In the genomic region with DNA sequence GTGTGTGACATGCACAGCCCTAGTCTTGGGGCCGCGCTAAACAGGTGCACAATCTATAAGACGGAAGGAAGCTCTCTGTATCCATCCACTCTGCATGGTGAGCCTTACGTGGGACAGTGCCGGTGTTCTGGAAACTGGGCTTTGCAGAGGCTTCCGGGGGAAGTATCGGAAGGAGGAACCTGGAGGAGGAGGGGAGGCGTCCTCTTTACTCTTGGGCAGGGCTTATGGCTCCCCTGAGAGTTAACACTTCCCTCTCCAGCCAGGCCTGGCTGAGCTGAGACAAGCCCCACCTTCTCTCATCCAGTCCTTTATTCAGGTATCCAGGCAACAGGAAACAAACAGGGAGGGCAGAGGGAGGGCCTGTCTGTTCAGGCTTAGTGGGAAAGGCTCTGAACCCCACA, we compare ENCODE assay signal across 8 mouse cellular contexts. TPM values are rescaled to one million over a fixed set of nuclear protein-coding genes. Genes with fewer than 3 reads are reported as not detected.
DNase-seq lines count a peak whose midpoint lies in the region; ATAC-seq and TF ChIP-seq lines count a peak whose summit lies in the region.

No protein-coding gene starts in this region.

- H3K4me2 ChIP-seq in forebrain, postnatal 0 days (ENCODE audit: low read depth), result peak overlapping the region; percentile 65
- H3K4me2 ChIP-seq in hindbrain, postnatal 0 days (ENCODE audit: low read depth, low read length), result peak overlapping the region; percentile 66
- H3K4me2 ChIP-seq in limb, embryonic 12.5 days, result peak overlapping the region; percentile 58
- peak overlapping the region; percentile 69 for H3K4me2 ChIP-seq in midbrain, embryonic 11.5 days

- H3K9me3 ChIP-seq in E14TG2a.4 (ENCODE audit: low read length), result peaks cover 7% of the 10 kb centered on the region; the same call in 1 of the 2 replicates
- H3K9me3 ChIP-seq in forebrain, postnatal 0 days (ENCODE audit: low read length), result no peaks in the 10 kb centered on the region
- H3K9me3 ChIP-seq in hindbrain, postnatal 0 days (ENCODE audit: low read length), result no peaks in the 10 kb centered on the region
- H3K9me3 ChIP-seq in limb, embryonic 12.5 days, result no peaks in the 10 kb centered on the region
- H3K9me3 ChIP-seq in midbrain, embryonic 11.5 days (ENCODE audit: control insufficient read depth, low read length), result no peaks in the 10 kb centered on the region

- ATAC-seq in forebrain, postnatal 0 days, result peak; percentile 94
- peak; percentile 90 for ATAC-seq in hindbrain, postnatal 0 days
- peak; percentile 49 for ATAC-seq in limb, embryonic 12.5 days (ENCODE audit: insufficient number of reproducible peaks, insufficient read depth, low FRiP score, low TSS enrichment, low read depth)
- ATAC-seq in midbrain, embryonic 11.5 days (ENCODE audit: low FRiP score), result peak; percentile 91

- TF ChIP-seq CTCF in E14TG2a.4 (conservative IDR thresholded peaks at IDR 0.05; ENCODE audit: low read length), result no peak
- TF ChIP-seq CTCF in forebrain, postnatal 0 days (IDR thresholded peaks at IDR 0.05; ENCODE audit: low read depth), result no peak
- TF ChIP-seq CTCF in hindbrain, postnatal 0 days (IDR thresholded peaks at IDR 0.05; ENCODE audit: low read depth), result no peak
- no peak for TF ChIP-seq CTCF in small intestine, adult 2 months (IDR thresholded peaks at IDR 0.05; ENCODE audit: extremely low read depth, insufficient read length, insufficient replicate concordance, low read depth, low read length)

- 2% methylated on average over 8 of the region's 8 CpGs for WGBS in forebrain, postnatal 0 days
- WGBS in hindbrain, postnatal 0 days, result 0% methylated on average over 8 of the region's 8 CpGs
- 2% methylated on average over 8 of the region's 8 CpGs for WGBS in limb, embryonic 12.5 days
- 0% methylated on average over 8 of the region's 8 CpGs for WGBS in midbrain, embryonic 11.5 days
- under 1% methylated on average over 8 of the region's 8 CpGs for WGBS in small intestine, adult 2 months

- H3K4me1 ChIP-seq in E14TG2a.4 (replicated peaks; ENCODE audit: low read depth, low read length), result peaks cover 28% of the 10 kb centered on the region
- peaks cover 9% of the 10 kb centered on the region; the same call in 1 of the 2 replicates for H3K4me1 ChIP-seq in forebrain, postnatal 0 days (ENCODE audit: insufficient read depth)
- H3K4me1 ChIP-seq in hindbrain, postnatal 0 days (ENCODE audit: insufficient read depth, low read length), result peaks cover 9% of the 10 kb centered on the region; the same call in 1 of the 2 replicates
- H3K4me1 ChIP-seq in limb, embryonic 12.5 days (replicated peaks), result peaks cover 35% of the 10 kb centered on the region
- peaks cover 19% of the 10 kb centered on the region for H3K4me1 ChIP-seq in midbrain, embryonic 11.5 days (ENCODE audit: control insufficient read depth, insufficient read depth, low read length)
- H3K4me1 ChIP-seq in small intestine, adult 2 months (ENCODE audit: control insufficient read depth, insufficient read depth, insufficient read length, low read length), result peaks cover 12% of the 10 kb centered on the region

- intact Hi-C loops in gastrocnemius, postnatal 14 days (cut with DNase I; ENCODE audit: low total_unique reads), result no loop called here

- peak; percentile 72 for DNase-seq in ZHBTc4 (ENCODE audit: low read depth, low spot score)
- DNase-seq in forebrain, postnatal 0 days, result peak; percentile 69
- peak; percentile 75 for DNase-seq in hindbrain, postnatal 0 days (ENCODE audit: low spot score)
- peak; percentile 96 for DNase-seq in midbrain, embryonic 11.5 days (ENCODE audit: low spot score, missing footprints)
- DNase-seq in gastrocnemius, postnatal 14 days, result no peak

- H3K9ac ChIP-seq in forebrain, postnatal 0 days, result peak overlapping the region; percentile 51
- peak overlapping the region; percentile 44; the same call in 1 of the 2 replicates for H3K9ac ChIP-seq in hindbrain, postnatal 0 days (replicated peaks; ENCODE audit: low read length)
- H3K9ac ChIP-seq in limb, embryonic 12.5 days (replicated peaks), result no peak overlapping the region; the same call in 1 of the 2 replicates
- peak overlapping the region; percentile 64 for H3K9ac ChIP-seq in midbrain, embryonic 11.5 days (ENCODE audit: low read length)

- peak overlapping the region; percentile 78 for H3K4me3 ChIP-seq in E14TG2a.4 (replicated peaks; ENCODE audit: low read length)
- peak overlapping the region; percentile 40 for H3K4me3 ChIP-seq in forebrain, postnatal 0 days (ENCODE audit: low read depth, low read length)
- peak overlapping the region; percentile 36 for H3K4me3 ChIP-seq in hindbrain, postnatal 0 days (ENCODE audit: low read length)
- H3K4me3 ChIP-seq in limb, embryonic 12.5 days (replicated peaks), result peak overlapping the region; percentile 27
- H3K4me3 ChIP-seq in midbrain, embryonic 11.5 days (ENCODE audit: low read depth, low read length), result peak overlapping the region; percentile 36
- H3K4me3 ChIP-seq in small intestine, adult 2 months (ENCODE audit: low read depth, low read length), result peak overlapping the region; percentile 85

- 0 out of 2 replicates have a peak overlapping the region, but pooled peaks have one; percentile 35 for H3K27ac ChIP-seq in forebrain, postnatal 0 days (ENCODE audit: low read depth, low read length)
- H3K27ac ChIP-seq in hindbrain, postnatal 0 days, result peak overlapping the region; percentile 56; the same call in 1 of the 2 replicates
- H3K27ac ChIP-seq in limb, embryonic 12.5 days, result no peak overlapping the region
- H3K27ac ChIP-seq in midbrain, embryonic 11.5 days (ENCODE audit: low read depth, low read length), result no peak overlapping the region
- H3K27ac ChIP-seq in small intestine, adult 2 months (ENCODE audit: insufficient read depth, low read depth, low read length), result peak overlapping the region; percentile 3; the same call in 1 of the 2 replicates

- peaks cover 74% of the 10 kb centered on the region for H3K27me3 ChIP-seq in E14TG2a.4 (ENCODE audit: insufficient read depth, low read length)
- no peaks in the 10 kb centered on the region for H3K27me3 ChIP-seq in forebrain, postnatal 0 days (ENCODE audit: insufficient read depth, low read length)
- no peaks in the 10 kb centered on the region for H3K27me3 ChIP-seq in hindbrain, postnatal 0 days (ENCODE audit: insufficient read depth, low read length)
- H3K27me3 ChIP-seq in limb, embryonic 12.5 days, result peaks cover 20% of the 10 kb centered on the region
- H3K27me3 ChIP-seq in midbrain, embryonic 11.5 days (ENCODE audit: control insufficient read depth, insufficient read depth, low read length), result peaks cover 3% of the 10 kb centered on the region; the same call in 1 of the 2 replicates
- H3K27me3 ChIP-seq in small intestine, adult 2 months (ENCODE audit: control insufficient read depth, insufficient read depth, low read length), result no peaks in the 10 kb centered on the region

- TF ChIP-seq POLR2A in small intestine, adult 2 months (IDR thresholded peaks at IDR 0.05; ENCODE audit: low read depth, low read length), result peak; percentile 53; the same call in 1 of the 2 replicates

- no peaks in the 10 kb centered on the region for H3K36me3 ChIP-seq in E14TG2a.4 (ENCODE audit: insufficient read depth, low read length)
- no peaks in the 10 kb centered on the region for H3K36me3 ChIP-seq in forebrain, postnatal 0 days (ENCODE audit: insufficient read depth)
- no peaks in the 10 kb centered on the region for H3K36me3 ChIP-seq in hindbrain, postnatal 0 days (ENCODE audit: insufficient read depth, low read length)
- H3K36me3 ChIP-seq in limb, embryonic 12.5 days, result no peaks in the 10 kb centered on the region
- no peaks in the 10 kb centered on the region for H3K36me3 ChIP-seq in midbrain, embryonic 11.5 days (ENCODE audit: control insufficient read depth, insufficient read depth, low read length)
- no peaks in the 10 kb centered on the region for H3K36me3 ChIP-seq in small intestine, adult 2 months (ENCODE audit: control insufficient read depth, insufficient read depth, low read length)

RNA-seq across cellular contexts. Expression of a gene that starts 5.2 kb away (rescaled TPM):
- 0.71 and 1.0 TPM in 2 replicates for total RNA-seq in forebrain, postnatal 0 days (2014; rRNA removed)
- polyA plus RNA-seq in forebrain, postnatal 0 days (2015; fragmentation: Nextera tagmentation; extraction: Ambion mirVana), result 0.45 and 0.67 TPM in 2 replicates
- total RNA-seq in hindbrain, postnatal 0 days (2014; rRNA removed), result 1.9 and 2.9 TPM in 2 replicates
- 1.9 and 2.0 TPM in 2 replicates for polyA plus RNA-seq in hindbrain, postnatal 0 days (2015; fragmentation: Nextera tagmentation; extraction: Ambion mirVana)
- polyA plus RNA-seq in limb, embryonic 12.5 days (2016; fragmentation: Nextera tagmentation; extraction: Ambion mirVana), result 0.18 TPM in 1 of 2 replicates, not detected in the other
- 0.08 and 0.11 TPM in 2 replicates for polyA plus RNA-seq in midbrain, embryonic 11.5 days (2014; fragmentation: Nextera tagmentation; extraction: Ambion mirVana)
- 0.35 and 1.0 TPM in 2 replicates for polyA plus RNA-seq in small intestine, adult 2 months (2012; rRNA removed)
- total RNA-seq in gastrocnemius, postnatal 14 days (2021), result not detected

RNA-seq across cellular contexts. Expression of a gene that starts 29.9 kb away (rescaled TPM):
- total RNA-seq in forebrain, postnatal 0 days (2014; rRNA removed), result 3.0 and 5.1 TPM in 2 replicates
- 3.9 and 5.5 TPM in 2 replicates for polyA plus RNA-seq in forebrain, postnatal 0 days (2015; fragmentation: Nextera tagmentation; extraction: Ambion mirVana)
- total RNA-seq in hindbrain, postnatal 0 days (2014; rRNA removed), result 1.0 and 1.2 TPM in 2 replicates
- 3.7 and 4.5 TPM in 2 replicates for polyA plus RNA-seq in hindbrain, postnatal 0 days (2015; fragmentation: Nextera tagmentation; extraction: Ambion mirVana)
- polyA plus RNA-seq in limb, embryonic 12.5 days (2016; fragmentation: Nextera tagmentation; extraction: Ambion mirVana), result 1.1 and 1.2 TPM in 2 replicates
- polyA plus RNA-seq in midbrain, embryonic 11.5 days (2014; fragmentation: Nextera tagmentation; extraction: Ambion mirVana), result 1.0 and 1.1 TPM in 2 replicates
- polyA plus RNA-seq in small intestine, adult 2 months (2012; rRNA removed), result 0.29 and 1.3 TPM in 2 replicates
- under 1 TPM; 0.40 to 0.45 TPM for total RNA-seq in gastrocnemius, postnatal 14 days (2021)

RNA-seq across cellular contexts. Expression of a gene that starts 39.8 kb away (rescaled TPM):
- not detected in 2 replicates for total RNA-seq in forebrain, postnatal 0 days (2014; rRNA removed)
- 0.08 TPM in 1 of 2 replicates, not detected in the other for polyA plus RNA-seq in forebrain, postnatal 0 days (2015; fragmentation: Nextera tagmentation; extraction: Ambion mirVana)
- total RNA-seq in hindbrain, postnatal 0 days (2014; rRNA removed), result 0.11 TPM in 1 of 2 replicates, not detected in the other
- 0.14 TPM in 1 of 2 replicates, not detected in the other for polyA plus RNA-seq in hindbrain, postnatal 0 days (2015; fragmentation: Nextera tagmentation; extraction: Ambion mirVana)
- polyA plus RNA-seq in limb, embryonic 12.5 days (2016; fragmentation: Nextera tagmentation; extraction: Ambion mirVana), result 0.17 TPM in 1 of 2 replicates, not detected in the other
- polyA plus RNA-seq in midbrain, embryonic 11.5 days (2014; fragmentation: Nextera tagmentation; extraction: Ambion mirVana), result not detected in 2 replicates
- 3.1 and 4.4 TPM in 2 replicates for polyA plus RNA-seq in small intestine, adult 2 months (2012; rRNA removed)
- not detected for total RNA-seq in gastrocnemius, postnatal 14 days (2021)

RNA-seq across cellular contexts. Expression of a gene that starts 50.7 kb away (rescaled TPM):
- total RNA-seq in forebrain, postnatal 0 days (2014; rRNA removed), result 31.5 and 33.8 TPM in 2 replicates
- 42.8 and 48.5 TPM in 2 replicates for polyA plus RNA-seq in forebrain, postnatal 0 days (2015; fragmentation: Nextera tagmentation; extraction: Ambion mirVana)
- total RNA-seq in hindbrain, postnatal 0 days (2014; rRNA removed), result 45.1 and 70.2 TPM in 2 replicates
- 59.2 and 61.6 TPM in 2 replicates for polyA plus RNA-seq in hindbrain, postnatal 0 days (2015; fragmentation: Nextera tagmentation; extraction: Ambion mirVana)
- polyA plus RNA-seq in limb, embryonic 12.5 days (2016; fragmentation: Nextera tagmentation; extraction: Ambion mirVana), result 66.4 and 74.9 TPM in 2 replicates
- polyA plus RNA-seq in midbrain, embryonic 11.5 days (2014; fragmentation: Nextera tagmentation; extraction: Ambion mirVana), result 36.3 and 39.1 TPM in 2 replicates
- polyA plus RNA-seq in small intestine, adult 2 months (2012; rRNA removed), result 149 and 284 TPM in 2 replicates
- 10 to 100 TPM; 60.4 to 61.2 TPM for total RNA-seq in gastrocnemius, postnatal 14 days (2021)

RNA-seq across cellular contexts. Expression of a gene that starts 51.8 kb away (rescaled TPM):
- not detected in 2 replicates for total RNA-seq in forebrain, postnatal 0 days (2014; rRNA removed)
- 0.18 TPM in 1 of 2 replicates, not detected in the other for polyA plus RNA-seq in forebrain, postnatal 0 days (2015; fragmentation: Nextera tagmentation; extraction: Ambion mirVana)
- 0.18 TPM in 1 of 2 replicates, not detected in the other for total RNA-seq in hindbrain, postnatal 0 days (2014; rRNA removed)
- polyA plus RNA-seq in hindbrain, postnatal 0 days (2015; fragmentation: Nextera tagmentation; extraction: Ambion mirVana), result not detected in 2 replicates
- polyA plus RNA-seq in limb, embryonic 12.5 days (2016; fragmentation: Nextera tagmentation; extraction: Ambion mirVana), result 0.64 and 1.2 TPM in 2 replicates
- polyA plus RNA-seq in midbrain, embryonic 11.5 days (2014; fragmentation: Nextera tagmentation; extraction: Ambion mirVana), result 0.12 and 0.20 TPM in 2 replicates
- not detected in 2 replicates for polyA plus RNA-seq in small intestine, adult 2 months (2012; rRNA removed)
- not detected for total RNA-seq in gastrocnemius, postnatal 14 days (2021)

Comparison
In these comparisons a context has a peak if more than half of its experiments do, and no peak if none do; other contexts are left out.
1. H3K4me3 ChIP-seq: peak in every context shown above with its lines; median percentile 85 in small intestine, adult 2 months; 78 in E14TG2a.4; 40 in forebrain, postnatal 0 days; 36 in hindbrain, postnatal 0 days; 36 in midbrain, embryonic 11.5 days; 27 in limb, embryonic 12.5 days.
2. H3K27ac ChIP-seq: peak in forebrain, postnatal 0 days (single experiment), hindbrain, postnatal 0 days (single experiment) and small intestine, adult 2 months (single experiment); none in limb, embryonic 12.5 days (single experiment) and midbrain, embryonic 11.5 days (single experiment).
3. Peak in every context shown above with its lines, with median percentiles within 50 percentile points of each other: ATAC-seq and H3K4me2 ChIP-seq.